Mouse (Mus musculus): ENCODE data around the gene Ptma. TPM values are rescaled to one million over a fixed set of nuclear protein-coding genes. Genes with fewer than 3 reads are reported as not detected.

Gene Ptma
- polyA plus RNA-seq, 1 experiment: 3,930 TPM

- TF ChIP-seq POLR2A (IDR thresholded peaks at IDR 0.05; ENCODE audit: insufficient read depth, low read length) (no peak), CTCF (IDR thresholded peaks at IDR 0.05; ENCODE audit: low read depth, low read length) (peak; percentile 76), EP300 (IDR thresholded peaks at IDR 0.05; ENCODE audit: insufficient read depth, low read depth, low read length) (no peak)
- peak overlapping the region; percentile 89 for H3K4me3 ChIP-seq (ENCODE audit: low read depth, low read length)
- H3K9me3 ChIP-seq (replicated peaks; ENCODE audit: control insufficient read depth, insufficient read depth, low read length, poor library complexity, severe bottlenecking): no peaks in the 10 kb centered on the region
- H3K9ac ChIP-seq (ENCODE audit: low read depth, poor library complexity, severe bottlenecking): peak overlapping the region; percentile 93
- H3K36me3 ChIP-seq (ENCODE audit: control insufficient read depth, insufficient read depth, low read length, poor library complexity, severe bottlenecking): peaks cover 29% of the 10 kb centered on the region
- H3K4me1 ChIP-seq (ENCODE audit: control insufficient read depth, insufficient read depth, low read length): peaks cover 4% of the 10 kb centered on the region
- H3K27me3 ChIP-seq (ENCODE audit: control insufficient read depth, insufficient read depth, low read length, poor library complexity, severe bottlenecking): no peaks in the 10 kb centered on the region
- H3K27ac ChIP-seq (ENCODE audit: insufficient read depth, low read length): peak overlapping the region; percentile 95
These were observed 1.7 kb upstream of the Ptma start for GRCm38 (mm10) chr1:86524619-86525498.

DNA sequence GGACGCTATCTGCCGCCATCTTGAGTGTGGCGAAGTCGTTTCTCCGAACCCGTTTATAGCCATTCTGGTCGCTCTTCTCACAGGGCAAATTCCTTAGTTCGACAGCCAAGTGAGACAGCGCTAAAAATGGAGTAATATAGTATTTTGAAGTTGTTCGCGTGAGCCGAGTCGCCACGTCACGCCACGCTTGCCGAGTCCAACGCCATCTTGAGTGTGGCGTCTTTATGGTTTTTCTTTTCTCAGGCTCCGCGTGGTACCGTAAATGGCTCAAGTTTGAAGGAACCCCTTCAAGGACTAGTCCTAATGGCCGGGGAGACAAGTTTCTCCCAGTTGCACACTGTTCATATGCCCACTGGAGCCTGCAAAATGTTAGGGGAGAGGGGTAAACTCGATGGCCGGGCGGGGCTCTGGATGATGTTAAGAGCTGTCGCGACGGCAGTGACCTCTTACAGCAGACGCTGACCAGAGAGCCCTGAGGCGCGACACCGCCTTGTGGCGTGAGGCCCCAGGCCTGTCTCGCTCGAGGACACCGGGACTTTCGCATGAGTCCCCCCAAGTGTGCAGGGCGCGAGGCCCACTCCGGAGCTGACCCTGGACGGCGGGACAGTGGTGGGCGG lies 919 bp upstream of the Ptma start:
- Histone ChIP-seq H3K9ac (ENCODE audit: low read depth, poor library complexity, severe bottlenecking) (peak overlapping the region; percentile 93), H3K36me3 (ENCODE audit: control insufficient read depth, insufficient read depth, low read length, poor library complexity, severe bottlenecking) (peaks cover 30% of the 10 kb centered on the region), H3K27me3 (ENCODE audit: control insufficient read depth, insufficient read depth, low read length, poor library complexity, severe bottlenecking) (no peaks in the 10 kb centered on the region), H3K4me1 (ENCODE audit: control insufficient read depth, insufficient read depth, low read length) (peaks cover 4% of the 10 kb centered on the region), H3K9me3 (replicated peaks; ENCODE audit: control insufficient read depth, insufficient read depth, low read length, poor library complexity, severe bottlenecking) (no peaks in the 10 kb centered on the region), H3K4me3 (ENCODE audit: low read depth, low read length) (peak overlapping the region; percentile 89), H3K27ac (ENCODE audit: insufficient read depth, low read length) (peak overlapping the region; percentile 95)
- TF ChIP-seq POLR2A (IDR thresholded peaks at IDR 0.05; ENCODE audit: insufficient read depth, low read length) (peak; percentile 45), EP300 (IDR thresholded peaks at IDR 0.05; ENCODE audit: insufficient read depth, low read depth, low read length) (no peak)

DNA sequence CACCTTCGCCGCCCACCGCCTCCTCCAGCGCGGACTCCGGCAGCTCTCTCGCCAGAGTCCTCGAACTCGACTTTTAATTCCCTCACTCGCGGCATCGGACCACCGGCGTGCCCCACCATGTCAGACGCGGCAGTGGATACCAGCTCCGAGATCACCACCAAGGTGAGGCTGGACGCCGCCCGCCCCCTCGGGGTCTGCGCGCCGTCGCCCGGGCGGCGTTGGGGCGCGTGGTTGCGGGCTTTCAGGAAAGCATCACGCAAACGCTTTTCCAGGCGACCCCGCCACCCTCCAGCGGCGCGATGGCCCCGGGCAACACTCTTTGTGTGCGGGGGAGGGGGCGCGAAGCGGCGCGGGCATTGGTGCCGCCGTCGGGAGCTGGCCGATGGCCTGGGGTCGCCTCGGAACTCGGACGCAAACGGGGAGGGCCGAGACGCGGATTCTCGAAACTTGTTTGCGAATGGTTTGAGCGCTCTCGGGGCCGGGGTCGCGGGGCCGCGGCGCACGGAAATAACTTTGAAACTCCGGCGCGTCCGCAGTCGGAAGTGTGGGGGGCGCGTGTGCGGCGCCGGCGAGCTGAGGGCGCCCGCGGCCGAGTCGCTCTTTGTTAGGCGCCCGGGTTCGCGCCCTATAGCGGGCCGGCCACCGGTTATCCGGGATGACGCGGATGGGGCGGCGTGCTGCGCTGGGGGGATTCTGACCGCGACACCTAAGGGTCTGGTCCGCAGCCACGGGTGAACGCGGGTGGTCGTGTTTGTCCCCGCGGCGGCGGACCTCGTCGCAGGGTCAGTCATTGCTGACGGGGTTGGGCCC lies 468 bp downstream of the Ptma start:
- TF ChIP-seq POLR2A (IDR thresholded peaks at IDR 0.05; ENCODE audit: insufficient read depth, low read length) (no peak), EP300 (IDR thresholded peaks at IDR 0.05; ENCODE audit: insufficient read depth, low read depth, low read length) (no peak), CTCF (IDR thresholded peaks at IDR 0.05; ENCODE audit: low read depth, low read length) (no peak)
- Histone ChIP-seq H3K4me1 (ENCODE audit: control insufficient read depth, insufficient read depth, low read length) (peaks cover 4% of the 10 kb centered on the region), H3K36me3 (ENCODE audit: control insufficient read depth, insufficient read depth, low read length, poor library complexity, severe bottlenecking) (peaks cover 36% of the 10 kb centered on the region), H3K9ac (ENCODE audit: low read depth, poor library complexity, severe bottlenecking) (peak overlapping the region; percentile 99), H3K4me3 (ENCODE audit: low read depth, low read length) (peak overlapping the region; percentile 97), H3K27me3 (ENCODE audit: control insufficient read depth, insufficient read depth, low read length, poor library complexity, severe bottlenecking) (no peaks in the 10 kb centered on the region), H3K27ac (ENCODE audit: insufficient read depth, low read length) (peak overlapping the region; percentile 61), H3K9me3 (replicated peaks; ENCODE audit: control insufficient read depth, insufficient read depth, low read length, poor library complexity, severe bottlenecking) (no peaks in the 10 kb centered on the region)

DNA sequence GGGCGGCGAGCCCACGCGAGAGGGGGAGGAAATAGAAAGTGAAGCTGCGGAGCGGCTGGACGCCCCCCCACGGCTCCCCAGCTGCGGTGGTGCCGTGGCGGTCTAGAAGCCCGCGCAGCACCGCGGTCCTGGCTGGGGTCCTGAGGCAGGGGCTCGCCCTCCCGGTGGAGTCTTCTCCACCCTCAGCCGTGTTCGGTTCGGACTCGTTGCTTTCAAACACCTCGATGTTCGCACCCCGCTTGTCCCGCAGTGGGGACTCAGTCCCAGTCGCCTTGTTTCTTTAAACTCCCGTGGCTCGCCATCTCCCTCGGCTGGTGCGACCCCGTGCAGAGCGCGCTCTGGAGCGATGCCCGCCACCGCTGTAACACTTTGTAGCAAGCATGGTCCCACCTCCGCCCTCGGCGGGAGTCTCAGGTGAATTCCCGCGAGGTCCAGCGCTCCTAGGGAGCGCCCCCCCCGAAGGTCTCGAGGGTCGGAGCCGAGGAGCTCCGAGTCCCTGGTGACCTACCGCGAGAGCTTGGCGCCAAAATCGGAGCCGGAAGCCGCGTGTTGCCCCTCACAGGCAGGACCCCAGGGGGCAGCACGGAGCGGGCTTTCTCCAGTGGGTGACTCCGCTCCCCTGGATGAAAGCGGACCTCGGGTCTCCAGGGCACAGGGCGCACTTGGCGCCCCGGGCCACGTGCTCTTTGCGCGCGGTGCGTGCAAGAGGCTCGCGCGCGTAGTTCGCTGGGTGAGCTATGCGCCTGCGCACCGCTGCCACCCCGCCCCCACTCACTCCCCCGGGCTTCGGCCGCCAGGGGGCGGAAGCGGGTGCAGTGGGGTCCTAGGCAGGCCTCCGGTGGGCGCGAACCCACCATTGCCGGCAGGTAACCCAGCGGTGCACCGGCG lies 1.3 kb downstream of the Ptma start:
- Histone ChIP-seq H3K9me3 (replicated peaks; ENCODE audit: control insufficient read depth, insufficient read depth, low read length, poor library complexity, severe bottlenecking) (no peaks in the 10 kb centered on the region), H3K9ac (ENCODE audit: low read depth, poor library complexity, severe bottlenecking) (peak overlapping the region; percentile 99), H3K27me3 (ENCODE audit: control insufficient read depth, insufficient read depth, low read length, poor library complexity, severe bottlenecking) (no peaks in the 10 kb centered on the region), H3K4me3 (ENCODE audit: low read depth, low read length) (peak overlapping the region; percentile 97), H3K4me1 (ENCODE audit: control insufficient read depth, insufficient read depth, low read length) (peaks cover 1% of the 10 kb centered on the region), H3K27ac (ENCODE audit: insufficient read depth, low read length) (peak overlapping the region; percentile 61), H3K36me3 (ENCODE audit: control insufficient read depth, insufficient read depth, low read length, poor library complexity, severe bottlenecking) (peaks cover 36% of the 10 kb centered on the region)
- TF ChIP-seq POLR2A (IDR thresholded peaks at IDR 0.05; ENCODE audit: insufficient read depth, low read length): no peak
- TF ChIP-seq CTCF (IDR thresholded peaks at IDR 0.05; ENCODE audit: low read depth, low read length): peak; percentile 45

DNA sequence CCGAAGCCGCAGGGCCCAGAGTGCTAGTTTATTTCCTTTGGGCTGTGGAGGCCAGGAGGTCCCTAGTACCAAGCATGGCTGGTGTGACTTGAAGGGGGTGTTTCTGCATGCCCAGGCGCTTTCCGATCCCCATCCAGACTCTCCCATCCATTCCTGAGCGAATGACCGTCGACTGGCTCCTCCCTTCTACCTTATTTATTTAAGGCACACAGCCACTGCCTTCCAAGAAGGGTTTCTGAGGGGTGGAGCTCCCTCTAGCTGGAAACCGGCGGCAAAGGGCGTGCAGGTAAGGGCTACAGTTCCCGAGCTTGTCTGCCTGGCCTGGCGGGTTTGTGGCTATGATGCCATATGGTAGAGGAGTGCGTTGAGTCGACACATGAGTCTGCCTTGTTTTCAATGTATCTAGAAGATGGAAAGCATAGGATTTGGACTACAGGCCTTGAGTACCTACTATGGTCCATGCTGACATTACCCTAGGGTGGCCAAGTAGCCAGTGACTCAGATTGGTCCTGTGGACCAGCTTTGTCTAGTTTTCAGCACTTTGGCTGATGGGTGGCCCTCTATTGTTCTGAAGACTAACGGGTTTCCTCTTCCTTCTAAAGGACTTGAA lies 2.1 kb downstream of the Ptma start:
- H3K4me3 ChIP-seq (ENCODE audit: low read depth, low read length): peak overlapping the region; percentile 97
- H3K27ac ChIP-seq (ENCODE audit: insufficient read depth, low read length): peak overlapping the region; percentile 48
- no peaks in the 10 kb centered on the region for H3K27me3 ChIP-seq (ENCODE audit: control insufficient read depth, insufficient read depth, low read length, poor library complexity, severe bottlenecking)
- H3K4me1 ChIP-seq (ENCODE audit: control insufficient read depth, insufficient read depth, low read length): peaks cover 1% of the 10 kb centered on the region
- peak overlapping the region; percentile 99 for H3K9ac ChIP-seq (ENCODE audit: low read depth, poor library complexity, severe bottlenecking)
- TF ChIP-seq EP300 (IDR thresholded peaks at IDR 0.05; ENCODE audit: insufficient read depth, low read depth, low read length) (no peak), CTCF (IDR thresholded peaks at IDR 0.05; ENCODE audit: low read depth, low read length) (peak; percentile 29), POLR2A (IDR thresholded peaks at IDR 0.05; ENCODE audit: insufficient read depth, low read length) (no peak)
- no peaks in the 10 kb centered on the region for H3K9me3 ChIP-seq (replicated peaks; ENCODE audit: control insufficient read depth, insufficient read depth, low read length, poor library complexity, severe bottlenecking)
- peaks cover 36% of the 10 kb centered on the region for H3K36me3 ChIP-seq (ENCODE audit: control insufficient read depth, insufficient read depth, low read length, poor library complexity, severe bottlenecking)
